Comparison of ENCODE assay signal across 8 mouse cellular contexts in the genomic region with DNA sequence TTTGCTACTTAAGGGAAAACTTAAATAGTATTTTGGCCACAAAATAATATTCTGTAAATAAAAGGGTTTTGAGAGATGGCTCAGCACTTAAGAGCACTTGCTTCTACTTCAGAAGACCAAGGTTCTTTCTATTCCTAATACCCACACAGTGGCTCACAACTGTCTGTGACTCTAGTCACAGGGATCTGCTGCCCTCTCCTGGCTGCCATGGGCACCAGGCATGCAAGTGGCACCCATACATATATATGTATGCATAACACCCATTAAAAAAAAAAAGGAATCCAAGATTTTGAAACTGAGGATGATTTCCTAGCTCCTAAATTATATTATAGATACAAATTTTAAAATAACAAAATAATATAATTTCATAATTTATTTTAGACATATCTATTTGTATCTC. TPM values are rescaled to one million over a fixed set of nuclear protein-coding genes. Genes with fewer than 3 reads are reported as not detected.
A peak's percentile ranks its signal among the peaks of the same experiment; 100 is the strongest.
DNase-seq lines count a peak whose midpoint lies in the region.

No protein-coding gene starts in this region.

- DNase-seq in heart, postnatal 4 days = peak; percentile 32
- DNase-seq in heart, adult 18-20 months = no peak
- peak; percentile 67 for DNase-seq in 416B (ENCODE audit: low read depth)
- DNase-seq in NIH3T3 (ENCODE audit: low read depth) = peak; percentile 45
- peak; percentile 18 for DNase-seq in forelimb bud, embryonic 11.5 days (ENCODE audit: low read depth, low spot score)
- DNase-seq in lung, postnatal 25 days (ENCODE audit: low spot score) = peak; percentile 6
- DNase-seq in thymus, postnatal 36 days = peak; percentile 53 to 59
- DNase-seq in MN1 (ENCODE audit: low spot score) = no peak

RNA-seq across cellular contexts. Expression of gene Atxn7, which starts 10.8 kb away (rescaled TPM):
- 10 to 100 TPM; 17.2 to 22.8 TPM for total RNA-seq in heart, postnatal 4 days (2021)
- total RNA-seq in heart, adult 18-20 months (2021) = 10 to 100 TPM; 14.0 to 16.6 TPM

RNA-seq across cellular contexts. Expression of gene Thoc7, which starts 11.3 kb away (rescaled TPM):
- total RNA-seq in heart, postnatal 4 days (2021) = 100 to 1,000 TPM; 133 to 142 TPM
- 10 to 100 TPM; 84.5 to 89.7 TPM for total RNA-seq in heart, adult 18-20 months (2021)

RNA-seq across cellular contexts. Expression of gene Gm281, which starts 36.1 kb away (rescaled TPM):
- not detected for total RNA-seq in heart, postnatal 4 days (2021)
- under 1 TPM in 1 of 2 experiments, not detected in 1; 0.13 TPM for total RNA-seq in heart, adult 18-20 months (2021)

Comparison
In these comparisons a context has a peak if more than half of its experiments do, and no peak if none do; other contexts are left out.
1. DNase-seq: peak in heart, postnatal 4 days (single experiment), 416B (single experiment), NIH3T3 (single experiment), forelimb bud, embryonic 11.5 days (single experiment), lung, postnatal 25 days (single experiment) and thymus, postnatal 36 days (2 of 2); none in heart, adult 18-20 months (0 of 2) and MN1 (single experiment).